Mouse (Mus musculus) G1E (cell line): ENCODE results near the gene Armc5.

Experiments used
- CTCF ChIP-seq: IDR thresholded peaks from 2 replicates; pipeline ENCODE4 v1.5.1; 2012; ENCODE audit warnings: low read depth, low read length, inconsistent platforms, mixed read lengths
- GATA1 ChIP-seq: IDR thresholded peaks from 2 replicates; pipeline ENCODE4 v1.6.1; 2012; ENCODE audit warnings: borderline replicate concordance, low read length, inconsistent platforms, mixed read lengths
- GATA2 ChIP-seq: IDR thresholded peaks from 2 replicates; pipeline ENCODE4 v1.6.1; 2012; ENCODE audit warnings: low read depth, low read length, inconsistent platforms, borderline replicate concordance
- POLR2AphosphoS5 ChIP-seq: IDR thresholded peaks from 2 replicates; pipeline ENCODE4 v1.6.1; 2012; ENCODE audit warnings: low read depth, low read length, inconsistent platforms; ENCODE audit not compliant: insufficient replicate concordance
- TAL1 ChIP-seq: conservative IDR thresholded peaks from 2 replicates; pipeline ENCODE4 v1.6.1; 2012; ENCODE audit warnings: low read depth, low read length, inconsistent platforms, mixed read lengths

DNA sequence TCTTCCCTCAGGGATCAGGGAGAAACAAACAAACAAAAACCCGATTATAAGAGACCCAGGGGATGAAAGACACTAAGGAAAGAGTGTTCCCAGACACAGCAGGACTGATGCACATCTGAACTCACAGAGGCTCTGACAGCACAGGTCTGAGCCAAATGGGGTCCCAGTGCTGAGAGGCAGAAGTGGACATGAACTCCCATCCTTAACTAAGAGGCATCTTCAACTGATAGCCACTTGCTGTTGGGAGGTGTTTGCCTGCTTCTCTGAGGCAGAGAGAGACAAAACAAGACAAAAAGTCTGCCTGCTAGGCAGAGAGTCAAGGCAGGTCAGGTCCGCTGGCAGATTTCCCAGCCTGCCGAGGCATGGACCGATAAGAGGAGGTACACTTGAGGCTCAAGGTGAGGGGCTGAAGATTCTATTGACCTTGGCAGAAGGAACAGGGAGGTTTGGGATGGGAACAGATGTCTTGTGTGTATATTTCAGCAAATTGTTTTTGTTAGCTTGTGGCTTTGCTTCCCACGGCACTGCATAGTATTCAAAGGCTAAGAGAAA is 19.7 kb downstream of the Armc5 start:
- TF ChIP-seq GATA1 = no peak
- TF ChIP-seq CTCF = no peak
- no peak for TF ChIP-seq TAL1
- TF ChIP-seq POLR2AphosphoS5 = no peak
- no peak for TF ChIP-seq GATA2
